Mouse (Mus musculus) kidney, postnatal 0 days (tissue): ENCODE measurements around the gene Slc27a2. TPM values are rescaled to one million over a fixed set of nuclear protein-coding genes. Genes with fewer than 3 reads are reported as not detected.
A peak's percentile ranks its signal among the peaks of the same experiment; 100 is the strongest.

Experiments used
- ATAC-seq: fragments of 200-750 bp; cut with Nextera tagmentation; replicated peaks from 2 replicates; pipeline ENCODE4 v1.8.0; 2017; ENCODE audit warnings: low read depth, moderate number of reproducible peaks, moderate TSS enrichment, moderate library complexity; ENCODE audit not compliant: low FRiP score
- DNase-seq: peaks from one replicate; pipeline ENCODE4 v3.0.0-alpha.2; 2016; ENCODE audit warnings: low spot score
- H3K27ac ChIP-seq: fragments of 300-500 bp; sonication (generic); 2 replicates; pipeline ENCODE4 v1.5.1; 2014; ENCODE audit warnings: mild to moderate bottlenecking
- H3K27me3 ChIP-seq: fragments of 300-500 bp; sonication (generic); 2 replicates; pipeline ENCODE4 v1.6.1; 2014; ENCODE audit warnings: low read length, mixed read lengths; ENCODE audit not compliant: insufficient read depth
- H3K36me3 ChIP-seq: fragments of 300-500 bp; sonication (generic); 2 replicates; pipeline ENCODE4 v1.6.1; 2014; ENCODE audit warnings: low read length, mixed read lengths; ENCODE audit not compliant: insufficient read depth
- H3K4me1 ChIP-seq: fragments of 300-500 bp; sonication (generic); replicated peaks from 2 replicates; pipeline ENCODE4 v1.6.1; 2014; ENCODE audit warnings: antibody characterized with exemption, low read length, mixed read lengths; ENCODE audit not compliant: insufficient read depth
- H3K4me2 ChIP-seq: fragments of 300-500 bp; sonication (generic); 2 replicates; pipeline ENCODE4 v1.6.1; 2014; ENCODE audit warnings: mild to moderate bottlenecking, low read length, moderate library complexity, mixed read lengths
- H3K4me3 ChIP-seq: fragments of 300-500 bp; sonication (generic); replicated peaks from 2 replicates; pipeline ENCODE4 v1.5.1; 2014; ENCODE audit warnings: low read depth, low read length
- H3K9ac ChIP-seq: fragments of 300-500 bp; sonication (generic); 2 replicates; pipeline ENCODE4 v1.6.1; 2014; ENCODE audit warnings: low read depth, low read length
- H3K9me3 ChIP-seq: fragments of 300-500 bp; sonication (generic); replicated peaks from 2 replicates; pipeline ENCODE4 v1.6.1; 2016; ENCODE audit warnings: low read length, inconsistent platforms, mixed read lengths
- CTCF ChIP-seq: IDR thresholded peaks from 2 replicates; pipeline ENCODE4 v1.5.1; 2016; ENCODE audit warnings: antibody characterized with exemption, low read depth, mild to moderate bottlenecking, moderate library complexity
- WGBS: fragments of 180-500 bp; shearing (Covaris S2); extraction: QIAGEN DNeasy Blood & Tissue Kit; methylation state at CpG from one replicate; pipeline ENCODE4 v1.1.7; 2014; 5-methylcytosine and 5-hydroxymethylcytosine counted together
- polyA plus RNA-seq: library from polyadenylated mRNA; unstranded; fragments of >200 nt; fragmentation: Nextera tagmentation; extraction: Ambion mirVana; gene quantifications from 2 replicates; pipeline ENCODE4 v1.2.1, GENCODE M21; 2015

Gene Slc27a2
- polyA plus RNA-seq, 1 experiment from 2014 or later, result 214 TPM

GRCm38 (mm10) chr2:126597279-126598241, 45.4 kb downstream of the Slc27a2 start:
- DNase-seq (no peak), ATAC-seq (no peak)
- Histone ChIP-seq H3K36me3 (no peaks in the 10 kb centered on the region), H3K27me3 (no peaks in the 10 kb centered on the region), H3K4me3 (no peak overlapping the region), H3K4me1 (peaks cover 4% of the 10 kb centered on the region; the same call in 1 of the 2 replicates), H3K4me2 (0 out of 2 replicates have a peak overlapping the region, but pooled peaks have one; percentile 2), H3K27ac (no peak overlapping the region), H3K9ac (no peak overlapping the region), H3K9me3 (no peaks in the 10 kb centered on the region)
- no peak for TF ChIP-seq CTCF
- WGBS, result 71% methylated on average over 20 of the region's 20 CpGs

DNA sequence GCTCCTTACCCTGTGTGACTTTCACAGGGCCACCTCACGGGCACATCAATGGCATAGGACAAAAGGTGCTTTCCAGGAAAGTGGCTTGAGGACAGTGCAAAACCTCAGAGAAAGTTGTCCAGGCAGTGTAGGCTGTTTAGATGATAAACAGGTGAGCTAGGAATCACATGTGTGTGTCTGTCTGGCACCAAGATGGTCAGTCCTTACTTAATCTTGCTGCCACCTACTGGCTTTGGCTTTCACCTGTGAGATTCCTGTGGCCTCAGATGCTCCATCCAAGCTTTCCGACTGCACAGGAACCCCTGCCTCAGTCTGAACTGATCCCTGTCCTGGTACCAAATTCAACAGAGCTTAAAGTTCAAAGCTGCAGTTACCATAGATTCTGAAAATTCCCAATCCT, 46.2 kb downstream of the Slc27a2 start:
- Histone ChIP-seq H3K9ac (no peak overlapping the region), H3K36me3 (no peaks in the 10 kb centered on the region), H3K4me3 (no peak overlapping the region), H3K27ac (no peak overlapping the region), H3K27me3 (no peaks in the 10 kb centered on the region), H3K4me1 (peaks cover 4% of the 10 kb centered on the region; the same call in 1 of the 2 replicates), H3K4me2 (no peak overlapping the region), H3K9me3 (no peaks in the 10 kb centered on the region)
- ATAC-seq, result no peak
- TF ChIP-seq CTCF, result peak; percentile 25; the same call in 1 of the 2 replicates
- no peak for DNase-seq
- 53% methylated on average over 2 of the region's 2 CpGs for WGBS

GRCm38 (mm10) chr2:126599005-126599404, 46.8 kb downstream of the Slc27a2 start:
- no peaks in the 10 kb centered on the region for H3K27me3 ChIP-seq
- ATAC-seq (peak; percentile 38; the same call in 1 of the 2 replicates), DNase-seq (peak; percentile 83)
- WGBS, result 12% methylated on average over 3 of the region's 3 CpGs
- no peak overlapping the region for H3K27ac ChIP-seq
- H3K9ac ChIP-seq, result no peak overlapping the region
- peaks cover 4% of the 10 kb centered on the region; the same call in 1 of the 2 replicates for H3K4me1 ChIP-seq
- no peak overlapping the region for H3K4me3 ChIP-seq
- no peaks in the 10 kb centered on the region for H3K9me3 ChIP-seq
- TF ChIP-seq CTCF, result peak; percentile 75
- no peak overlapping the region for H3K4me2 ChIP-seq
- H3K36me3 ChIP-seq, result no peaks in the 10 kb centered on the region

GRCm38 (mm10) chr2:126600533-126600932, 48.3 kb downstream of the Slc27a2 start:
- 80% methylated on average over 14 of the region's 14 CpGs for WGBS
- 0 out of 2 replicates have a peak, but pooled peaks cover 4% of the 10 kb centered on the region for H3K4me1 ChIP-seq
- no peaks in the 10 kb centered on the region for H3K9me3 ChIP-seq
- H3K36me3 ChIP-seq, result no peaks in the 10 kb centered on the region
- no peak overlapping the region for H3K4me3 ChIP-seq
- no peak for ATAC-seq
- H3K27me3 ChIP-seq, result no peaks in the 10 kb centered on the region
- no peak for TF ChIP-seq CTCF
- no peak overlapping the region for H3K27ac ChIP-seq
- no peak for DNase-seq
- H3K4me2 ChIP-seq, result no peak overlapping the region
- H3K9ac ChIP-seq, result no peak overlapping the region

DNA sequence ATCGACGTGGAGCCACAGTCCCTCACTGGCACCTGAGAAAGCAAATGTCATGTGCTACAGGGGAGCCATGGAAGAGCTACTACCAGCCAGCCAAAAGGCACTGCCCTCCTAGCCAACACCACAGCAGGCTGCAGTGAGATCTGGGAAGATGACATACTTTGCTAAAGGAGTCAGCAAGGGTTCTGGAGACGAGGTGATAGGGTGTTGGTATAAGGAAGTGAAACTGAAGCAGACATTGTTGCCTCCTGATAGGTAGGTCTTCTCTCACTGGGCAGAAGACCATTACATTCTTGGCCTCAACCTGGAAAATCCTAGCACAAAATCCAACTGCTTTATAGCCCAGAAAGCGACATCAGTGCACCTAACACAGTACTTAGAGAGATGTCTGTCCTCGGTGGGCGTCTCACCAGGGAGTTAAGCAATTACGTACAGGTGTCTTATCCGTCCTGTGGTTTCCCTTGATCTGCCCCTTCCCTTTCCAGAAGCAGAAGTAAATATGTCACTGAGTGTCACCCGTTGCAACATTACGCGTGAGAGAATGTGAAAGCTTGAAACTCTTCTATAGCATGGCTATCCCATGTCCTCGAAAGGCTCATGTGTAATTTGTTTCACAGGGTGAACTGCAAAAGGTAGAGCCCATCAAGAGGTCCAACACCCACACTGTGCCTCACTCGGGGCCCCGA, 49.9 kb downstream of the Slc27a2 start:
- Histone ChIP-seq H3K9ac (no peak overlapping the region), H3K4me2 (no peak overlapping the region), H3K4me3 (no peak overlapping the region), H3K27ac (no peak overlapping the region), H3K4me1 (0 out of 2 replicates have a peak, but pooled peaks cover 2% of the 10 kb centered on the region), H3K27me3 (no peaks in the 10 kb centered on the region), H3K9me3 (no peaks in the 10 kb centered on the region), H3K36me3 (no peaks in the 10 kb centered on the region)
- WGBS, result 84% methylated on average over 14 of the region's 14 CpGs
- TF ChIP-seq CTCF, result no peak
- DNase-seq, result no peak
- no peak for ATAC-seq

DNA sequence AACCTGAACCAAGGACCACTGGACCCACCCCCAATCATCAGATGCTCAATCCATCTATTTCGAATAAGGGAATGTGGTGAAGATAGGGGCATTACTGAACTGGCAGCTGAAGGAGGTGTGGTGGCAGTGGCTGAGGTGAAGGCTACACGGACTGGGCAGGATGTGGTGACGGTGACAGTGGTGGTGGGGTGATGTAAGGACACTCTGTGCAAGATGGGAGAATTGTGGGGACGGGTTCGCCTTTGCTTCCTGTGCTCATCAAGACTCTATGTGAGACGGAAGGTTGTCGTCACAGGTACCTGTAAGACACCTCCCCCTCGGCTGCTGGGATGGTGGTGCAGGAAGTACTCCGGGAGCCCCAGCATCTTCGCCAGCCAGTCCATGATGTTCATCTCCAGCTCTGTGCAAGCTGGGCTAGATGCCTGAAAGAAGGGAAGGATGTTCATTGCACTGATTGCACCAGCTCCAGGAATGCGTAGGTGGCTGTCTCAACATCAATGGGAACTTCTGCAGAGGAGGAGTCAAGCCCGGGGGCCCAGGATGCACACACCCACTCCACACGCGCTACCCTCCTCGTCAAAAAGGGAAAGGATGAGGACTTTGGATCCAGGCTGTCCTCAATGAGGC, 54.0 kb downstream of the Slc27a2 start:
- WGBS, result 84% methylated on average over 15 of the region's 15 CpGs
- no peaks in the 10 kb centered on the region for H3K9me3 ChIP-seq
- no peaks in the 10 kb centered on the region for H3K36me3 ChIP-seq
- no peak overlapping the region for H3K27ac ChIP-seq
- no peaks in the 10 kb centered on the region; the same call in 1 of the 2 replicates for H3K4me1 ChIP-seq
- no peak overlapping the region for H3K9ac ChIP-seq
- H3K27me3 ChIP-seq, result no peaks in the 10 kb centered on the region
- no peak for TF ChIP-seq CTCF
- H3K4me3 ChIP-seq, result no peak overlapping the region
- ATAC-seq, result no peak
- H3K4me2 ChIP-seq, result no peak overlapping the region
- DNase-seq, result no peak
